Mouse (Mus musculus): ENCODE results near the gene Akt1. TPM values are rescaled to one million over a fixed set of nuclear protein-coding genes. Genes with fewer than 3 reads are reported as not detected.

The Akt1 gene
- total RNA-seq, 2 experiments from 2014 or later = 256 to 378 TPM

GRCm38 (mm10) chr12:112628928-112629721, 45.6 kb downstream of the Akt1 start:
- DNase-seq = peak; percentile 82 to 84

- DNase-seq = no peak
These were observed 46.5 kb downstream of the Akt1 start for GRCm38 (mm10) chr12:112628197-112628596.

- DNase-seq = no peak
These were observed 47.4 kb downstream of the Akt1 start for GRCm38 (mm10) chr12:112627097-112627881.

- DNase-seq = no peak
These were observed 48.2 kb downstream of the Akt1 start for GRCm38 (mm10) chr12:112626455-112626854.

GRCm38 (mm10) chr12:112625700-112626099, 49.0 kb downstream of the Akt1 start:
- DNase-seq = no peak

- peak; percentile 61 to 81 for DNase-seq
These were observed 50.9 kb downstream of the Akt1 start for GRCm38 (mm10) chr12:112623742-112624141.

GRCm38 (mm10) chr12:112621900-112622299, 52.8 kb downstream of the Akt1 start:
- DNase-seq = peak in 1 of 2 experiments; percentile 57

GRCm38 (mm10) chr12:112620354-112621061, 54.2 kb downstream of the Akt1 start:
- DNase-seq = no peak

- peak; percentile 72 to 83 for DNase-seq
These were observed 54.9 kb downstream of the Akt1 start, which contains the start of gene Adssl1 for GRCm38 (mm10) chr12:112619686-112620353. Gene Adssl1, plus strand, starts transcription at chr12:112620045.

GRCm38 (mm10) chr12:112618981-112619685, 55.6 kb downstream of the Akt1 start:
- no peak for DNase-seq

GRCm38 (mm10) chr12:112617898-112618380, 56.7 kb downstream of the Akt1 start:
- peak; percentile 75 to 85 for DNase-seq

- peak in 1 of 2 experiments; percentile 60 for DNase-seq
These were observed 57.5 kb downstream of the Akt1 start for GRCm38 (mm10) chr12:112617184-112617583.

GRCm38 (mm10) chr12:112616668-112617067, 58.0 kb downstream of the Akt1 start:
- DNase-seq = no peak

- DNase-seq = no peak
These were observed 65.7 kb downstream of the Akt1 start for GRCm38 (mm10) chr12:112609031-112609430.

- peak in 1 of 2 experiments; percentile 54 for DNase-seq
These were observed 67.7 kb downstream of the Akt1 start for GRCm38 (mm10) chr12:112606998-112607397.

GRCm38 (mm10) chr12:112605766-112606165, 68.9 kb downstream of the Akt1 start:
- peak; percentile 81 to 91 for DNase-seq

GRCm38 (mm10) chr12:112604709-112605649, 69.7 kb downstream of the Akt1 start:
- DNase-seq = peak in 1 of 2 experiments; percentile 59

GRCm38 (mm10) chr12:112604022-112604421, 70.7 kb downstream of the Akt1 start:
- no peak for DNase-seq

Measured in adrenal gland, postnatal 36 days (tissue).